Mouse (Mus musculus) midbrain, embryonic 10.5 days (tissue): Measurements from ENCODE around the gene Bcap29. TPM values are rescaled to one million over a fixed set of nuclear protein-coding genes. Genes with fewer than 3 reads are reported as not detected.
"Not testable (repeated sequence)": the region's sequence is repeated elsewhere in the genome, so short reads cannot be mapped to it uniquely, and the experiment has no call there.

ENCODE experiments used
- DNase-seq: peaks from one replicate; pipeline ENCODE4 v3.0.0-alpha.2; 2017; ENCODE audit warnings: low spot score
- H3K27ac ChIP-seq: fragments of 300-500 bp; sonication (generic); replicated peaks from 2 replicates; pipeline ENCODE4 v1.5.1; 2016; ENCODE audit warnings: mild to moderate bottlenecking
- H3K27me3 ChIP-seq: fragments of 300-500 bp; sonication (generic); 2 replicates; pipeline ENCODE4 v1.6.1; 2016; ENCODE audit warnings: low read depth, mild to moderate bottlenecking; ENCODE audit not compliant: poor library complexity, severe bottlenecking
- H3K36me3 ChIP-seq: fragments of 300-500 bp; sonication (generic); 2 replicates; pipeline ENCODE4 v1.6.1; 2016; ENCODE audit warnings: mild to moderate bottlenecking, moderate library complexity
- H3K4me1 ChIP-seq: fragments of 300-500 bp; sonication (generic); 2 replicates; pipeline ENCODE4 v1.6.1; 2016
- H3K4me3 ChIP-seq: fragments of 300-500 bp; sonication (generic); 2 replicates; pipeline ENCODE4 v1.5.1; 2016; ENCODE audit warnings: mild to moderate bottlenecking, moderate library complexity
- H3K9me3 ChIP-seq: fragments of 300-500 bp; sonication (generic); replicated peaks from 2 replicates; pipeline ENCODE4 v1.6.1; 2016; ENCODE audit warnings: mild to moderate bottlenecking
- WGBS: fragments of 180-500 bp; shearing (Covaris S2); methylation state at CpG from one replicate; pipeline ENCODE4 v1.1.7; 2016; 5-methylcytosine and 5-hydroxymethylcytosine counted together
- polyA plus RNA-seq: library from polyadenylated mRNA; unstranded; fragments of >200 nt; fragmentation: Nextera tagmentation; extraction: Ambion mirVana; gene quantifications from 2 replicates; pipeline ENCODE4 v1.2.1, GENCODE M21; 2016

Gene Bcap29
- 24.4 and 25.0 TPM in 2 replicates for polyA plus RNA-seq

DNA sequence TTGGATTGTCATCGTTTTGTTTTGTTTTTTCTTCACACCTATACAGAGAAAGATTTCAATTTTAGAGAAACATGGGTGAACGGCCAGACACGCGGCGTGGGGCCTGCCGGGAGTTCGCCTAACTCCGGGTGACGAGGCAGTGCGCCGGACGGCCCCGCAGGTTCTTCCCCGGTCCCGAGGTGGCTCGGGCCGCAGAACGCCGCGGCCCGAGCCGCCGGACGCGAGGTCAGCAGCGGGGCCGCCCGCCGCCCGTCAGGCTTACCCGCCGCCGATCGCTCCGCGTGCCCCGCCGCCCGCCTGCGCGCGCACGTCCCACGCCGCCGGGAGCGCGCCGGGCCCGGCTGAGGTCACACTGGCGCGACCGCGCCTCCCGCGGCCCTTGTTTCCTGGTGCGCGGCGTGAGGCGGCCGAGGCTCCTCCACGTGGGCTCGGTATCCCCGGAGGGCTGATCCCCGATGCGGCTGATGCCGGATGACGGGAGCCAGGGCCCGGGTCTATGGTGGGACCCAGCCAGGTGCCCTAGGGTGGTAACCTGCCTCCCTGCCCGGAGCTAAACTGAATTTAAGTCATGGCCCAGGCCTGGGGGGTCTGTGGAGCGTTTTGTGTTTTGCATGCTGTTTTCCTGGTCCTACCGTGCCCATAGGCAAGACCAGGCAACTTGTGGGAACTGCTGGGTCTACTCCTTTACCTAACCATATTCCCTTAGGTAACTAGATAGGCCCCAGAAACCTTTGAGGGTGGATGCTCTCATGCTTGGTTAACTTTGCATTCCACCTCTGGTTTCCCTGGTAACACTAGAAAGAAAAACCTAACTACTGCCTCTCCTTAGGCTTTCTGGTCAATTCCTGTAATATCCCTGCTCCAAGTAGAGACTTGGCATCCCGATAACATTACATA is at the start of gene Bcap29:
Bcap29 (minus strand) TSS at position 316 of the 897 bp plus-strand sequence.
- 2% methylated on average over 73 of the region's 73 CpGs for WGBS

DNA sequence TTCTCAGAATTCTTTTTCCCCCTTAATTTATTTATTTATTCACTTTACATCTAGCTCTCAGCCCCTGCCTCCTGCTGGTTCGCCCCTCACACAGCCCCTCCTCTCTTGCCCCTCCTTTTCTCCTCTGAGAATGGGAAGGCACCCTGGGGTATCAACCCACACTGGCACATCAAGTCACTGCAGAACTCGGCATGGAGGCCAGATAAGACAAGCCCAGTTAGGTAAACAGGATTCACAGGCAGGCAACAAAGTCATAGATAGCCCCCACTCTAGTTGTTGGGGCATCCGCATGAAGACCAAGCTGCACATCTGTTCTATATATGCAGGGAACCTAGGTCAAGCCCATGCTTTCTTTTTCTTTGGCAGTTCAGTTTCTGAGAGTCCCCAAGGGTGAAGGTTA is 32.7 kb upstream of the Bcap29 start:
- H3K36me3 ChIP-seq, result peaks cover 67% of the 10 kb centered on the region
- no peaks in the 10 kb centered on the region for H3K4me1 ChIP-seq
- WGBS, result 55% methylated on average over 3 of the region's 3 CpGs
- no peak for DNase-seq
- H3K9me3 ChIP-seq, result no peaks in the 10 kb centered on the region
- H3K27me3 ChIP-seq, result no peaks in the 10 kb centered on the region
- no peak overlapping the region for H3K4me3 ChIP-seq
- H3K27ac ChIP-seq, result no peak overlapping the region

More for the DNA sequence above, at the start of gene Bcap29:
- Histone ChIP-seq H3K9me3 (no peaks in the 10 kb centered on the region), H3K27me3 (no peaks in the 10 kb centered on the region), H3K4me3 (peak within 1 kb of the TSS; percentile 61), H3K36me3 (no peaks in the 10 kb centered on the region), H3K27ac (peak within 1 kb of the TSS; percentile 92), H3K4me1 (peaks cover 17% of the 10 kb centered on the region)
- DNase-seq, result peak; percentile 74

DNA sequence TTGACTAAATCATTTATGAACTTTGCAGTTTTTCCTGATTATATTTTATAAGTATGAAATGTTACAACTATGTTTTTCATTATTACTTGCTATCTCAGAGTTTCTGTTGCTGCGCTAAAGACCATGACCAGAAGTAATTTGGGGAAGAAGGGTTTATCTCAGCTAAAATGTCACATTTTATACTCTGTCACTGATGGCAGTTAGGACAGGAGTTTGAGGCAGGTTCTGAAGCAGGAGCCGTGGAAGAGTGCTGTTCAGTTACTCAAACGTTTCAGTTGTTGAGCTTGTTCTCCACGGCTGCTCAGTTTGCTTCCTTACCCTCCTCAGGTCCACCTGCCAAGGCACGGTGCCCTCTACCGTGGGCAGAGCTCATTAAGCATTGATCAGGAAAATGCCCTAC is 31.5 kb upstream of the Bcap29 start:
- no peaks in the 10 kb centered on the region for H3K9me3 ChIP-seq
- WGBS, result 75% methylated on average over 6 of the region's 6 CpGs
- H3K4me1 ChIP-seq, result no peaks in the 10 kb centered on the region
- no peak overlapping the region for H3K4me3 ChIP-seq
- H3K27ac ChIP-seq, result no peak overlapping the region
- peaks cover 60% of the 10 kb centered on the region for H3K36me3 ChIP-seq
- no peak for DNase-seq
- no peaks in the 10 kb centered on the region for H3K27me3 ChIP-seq

DNA sequence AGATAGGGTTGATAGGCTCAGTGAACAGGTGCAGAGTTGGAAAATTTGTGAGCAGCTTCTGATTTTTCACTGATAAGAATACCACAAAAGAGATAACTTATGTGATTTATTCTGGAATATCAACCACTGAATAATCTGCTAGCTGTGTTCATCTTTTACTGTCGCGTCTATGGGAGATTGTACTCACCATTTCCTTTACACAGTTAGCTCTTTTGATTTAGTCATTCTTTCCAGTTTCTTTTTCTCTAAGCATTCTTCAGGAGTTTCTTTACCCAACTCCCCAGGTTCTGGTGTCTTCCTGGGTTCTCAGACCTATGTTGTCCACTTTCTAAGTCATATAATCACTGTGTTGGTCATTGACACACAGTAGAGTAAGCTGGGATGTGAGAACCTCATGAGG is 22.4 kb upstream of the Bcap29 start:
- 84% methylated on average over 2 of the region's 2 CpGs for WGBS

DNA sequence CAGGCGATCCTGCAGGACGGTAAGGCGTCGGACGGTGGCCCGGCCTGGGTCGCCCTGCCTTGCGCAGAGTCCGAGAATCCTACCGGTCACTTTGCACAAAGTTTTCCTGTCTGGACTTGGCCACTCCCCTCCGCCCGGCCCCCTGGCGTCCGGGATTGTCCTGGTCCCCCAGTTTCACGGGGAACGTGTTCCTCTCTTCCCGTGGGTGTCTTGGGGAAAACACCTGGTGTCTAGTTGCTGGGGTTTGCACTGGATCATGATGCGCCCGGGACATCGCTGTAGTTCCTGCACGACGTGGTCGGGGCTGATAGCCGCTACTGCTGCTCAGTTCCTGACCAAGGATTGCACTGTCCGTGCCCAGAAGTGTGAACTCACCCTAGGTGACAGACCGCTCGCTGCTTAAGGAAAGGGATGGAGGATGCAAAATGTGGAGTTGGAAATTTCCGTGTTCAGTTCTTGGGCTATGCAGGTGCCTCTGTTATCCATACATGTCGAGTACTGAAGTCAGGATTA is 20.6 kb upstream of the Bcap29 start:
- no peaks in the 10 kb centered on the region for H3K9me3 ChIP-seq
- no peak for DNase-seq
- 0 out of 2 replicates have a peak, but pooled peaks cover 5% of the 10 kb centered on the region for H3K36me3 ChIP-seq
- H3K27ac ChIP-seq, result peak overlapping the region; percentile 91
- H3K27me3 ChIP-seq, result no peaks in the 10 kb centered on the region
- WGBS, result under 1% methylated on average over 29 of the region's 29 CpGs
- H3K4me3 ChIP-seq, result peak overlapping the region; percentile 92
- peaks cover 15% of the 10 kb centered on the region for H3K4me1 ChIP-seq

More for the DNA sequence above, 22.4 kb upstream of the Bcap29 start:
- Histone ChIP-seq H3K27ac (no peak overlapping the region), H3K4me1 (peaks cover 15% of the 10 kb centered on the region), H3K36me3 (peaks cover 3% of the 10 kb centered on the region; the same call in 1 of the 2 replicates), H3K4me3 (no peak overlapping the region), H3K27me3 (no peaks in the 10 kb centered on the region), H3K9me3 (no peaks in the 10 kb centered on the region)
- no peak for DNase-seq

DNA sequence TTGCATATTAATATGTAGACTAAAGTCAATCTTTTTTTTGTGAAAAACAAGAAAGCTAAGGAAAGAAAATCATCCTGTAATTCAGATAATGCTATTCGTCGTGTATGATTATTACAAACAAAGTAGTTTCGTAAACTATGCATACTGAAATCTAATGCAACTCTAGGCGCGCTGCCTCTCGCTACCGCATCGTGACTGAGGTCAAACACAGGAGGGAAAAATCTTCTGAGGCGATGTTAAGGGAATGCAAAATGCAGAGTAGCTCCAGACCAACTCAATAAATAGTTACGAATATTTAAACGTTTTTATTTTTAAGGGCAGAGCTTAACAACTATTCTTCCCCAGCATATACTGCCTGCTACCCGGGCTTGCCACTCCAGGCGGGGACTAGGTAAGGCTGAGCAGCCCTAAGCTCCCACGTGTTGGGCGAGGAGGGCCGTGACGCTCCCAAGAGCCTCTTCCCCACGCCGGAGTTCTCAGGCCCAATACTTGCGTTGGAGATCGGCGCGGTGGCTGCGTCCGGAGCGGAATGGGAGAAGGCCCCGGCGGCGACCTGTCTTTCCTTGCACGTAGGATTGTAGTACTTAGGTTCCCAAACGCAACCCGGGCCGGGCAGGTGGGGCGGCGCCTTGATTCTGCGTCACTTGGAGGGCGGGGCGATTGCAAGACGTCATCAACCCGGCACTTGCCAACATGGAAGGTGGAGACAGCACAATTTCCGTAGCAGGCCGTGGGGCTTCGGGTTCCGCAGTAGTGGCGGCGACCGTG is 19.9 kb upstream of the Bcap29 start, which contains the start of the genes Dus4l and Cog5:
Dus4l (minus strand) TSS at position 630 of the 768 bp plus-strand sequence.
Cog5 (plus strand) TSS at position 673 of the 768 bp plus-strand sequence.
- peak within 1 kb of the TSS; percentile 92 for H3K4me3 ChIP-seq
- H3K27ac ChIP-seq, result peak within 1 kb of the TSS; percentile 91
- no peaks in the 10 kb centered on the region for H3K27me3 ChIP-seq
- peak; percentile 96 for DNase-seq
- H3K36me3 ChIP-seq, result 0 out of 2 replicates have a peak, but pooled peaks cover 6% of the 10 kb centered on the region
- WGBS, result under 1% methylated on average over 47 of the region's 47 CpGs
- peaks cover 15% of the 10 kb centered on the region for H3K4me1 ChIP-seq
- H3K9me3 ChIP-seq, result no peaks in the 10 kb centered on the region

DNA sequence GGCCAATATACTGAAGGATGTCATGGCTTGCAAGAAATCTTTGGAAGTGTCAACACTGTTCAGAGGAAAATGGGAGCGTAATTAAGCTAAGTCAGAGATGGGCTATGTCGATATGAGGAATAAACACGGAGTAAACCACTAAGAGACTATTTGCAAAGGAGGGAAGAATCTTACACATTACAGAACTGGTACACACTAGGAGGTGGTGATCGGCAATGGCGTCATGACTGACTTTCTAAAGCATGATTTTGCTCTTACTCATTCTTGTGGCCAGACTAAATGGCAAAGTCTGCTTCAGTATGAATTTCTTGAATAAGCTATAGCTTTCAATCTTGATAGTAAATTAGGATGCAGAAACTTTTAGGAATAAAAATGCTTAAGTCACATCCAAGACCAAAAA is 19.2 kb upstream of the Bcap29 start:
- H3K27me3 ChIP-seq, result no peaks in the 10 kb centered on the region
- no peak for DNase-seq
- 78% methylated on average over 5 of the region's 5 CpGs for WGBS
- H3K27ac ChIP-seq, result no peak overlapping the region
- no peaks in the 10 kb centered on the region for H3K9me3 ChIP-seq
- peaks cover 15% of the 10 kb centered on the region for H3K4me1 ChIP-seq
- H3K4me3 ChIP-seq, result peak overlapping the region; percentile 92
- H3K36me3 ChIP-seq, result 0 out of 2 replicates have a peak, but pooled peaks cover 6% of the 10 kb centered on the region

DNA sequence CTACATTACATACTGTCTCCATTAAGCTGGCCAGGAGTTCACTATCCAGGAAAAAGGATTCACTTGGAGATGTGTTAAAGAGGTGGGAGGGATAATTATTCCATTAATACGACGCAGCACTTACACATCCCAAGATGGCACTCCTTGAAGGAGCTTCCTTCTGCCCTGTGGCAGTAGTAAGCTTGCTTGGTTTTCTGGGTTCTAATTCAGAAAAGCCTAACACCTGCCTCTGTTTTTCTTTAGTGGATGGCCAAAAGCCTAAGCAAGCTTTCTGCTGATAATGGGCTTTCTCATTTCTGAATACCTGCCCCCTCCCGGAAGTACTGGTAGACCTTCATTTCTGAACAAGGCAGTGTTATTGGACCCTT is 766 bp upstream of the Bcap29 start:
- H3K4me1 ChIP-seq, result peaks cover 17% of the 10 kb centered on the region
- H3K27ac ChIP-seq, result peak overlapping the region; percentile 92; the same call in 1 of the 2 replicates
- no peak for DNase-seq
- WGBS, result 88% methylated on average over 3 of the region's 3 CpGs
- no peaks in the 10 kb centered on the region for H3K27me3 ChIP-seq
- no peaks in the 10 kb centered on the region for H3K9me3 ChIP-seq
- H3K36me3 ChIP-seq, result peaks cover 2% of the 10 kb centered on the region
- H3K4me3 ChIP-seq, result peak overlapping the region; percentile 61; the same call in 1 of the 2 replicates

DNA sequence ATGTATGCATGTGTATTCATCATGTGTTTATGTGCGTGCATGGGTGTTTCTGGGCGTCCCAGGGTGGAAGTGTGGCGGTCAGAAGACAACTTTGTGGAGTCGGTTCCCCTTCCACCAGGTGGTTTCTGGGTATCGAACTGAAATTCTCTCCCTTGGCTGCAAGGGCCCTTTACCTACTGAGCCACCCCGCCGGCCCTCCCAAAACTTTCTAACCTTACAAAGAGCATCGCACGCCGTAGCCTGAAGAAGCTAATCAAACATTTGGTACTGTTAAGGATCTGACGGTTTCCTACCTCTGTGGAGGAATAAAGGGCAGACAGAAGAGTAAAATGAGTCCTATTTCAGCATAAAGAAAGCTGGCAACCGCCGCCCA is 502 bp downstream of the Bcap29 start:
- 15% methylated on average over 13 of the region's 13 CpGs for WGBS
- peaks cover 17% of the 10 kb centered on the region for H3K4me1 ChIP-seq
- no peaks in the 10 kb centered on the region for H3K9me3 ChIP-seq
- DNase-seq, result no peak
- H3K27ac ChIP-seq, result peak overlapping the region; percentile 92
- no peaks in the 10 kb centered on the region for H3K27me3 ChIP-seq
- no peaks in the 10 kb centered on the region for H3K36me3 ChIP-seq
- peak overlapping the region; percentile 61 for H3K4me3 ChIP-seq

DNA sequence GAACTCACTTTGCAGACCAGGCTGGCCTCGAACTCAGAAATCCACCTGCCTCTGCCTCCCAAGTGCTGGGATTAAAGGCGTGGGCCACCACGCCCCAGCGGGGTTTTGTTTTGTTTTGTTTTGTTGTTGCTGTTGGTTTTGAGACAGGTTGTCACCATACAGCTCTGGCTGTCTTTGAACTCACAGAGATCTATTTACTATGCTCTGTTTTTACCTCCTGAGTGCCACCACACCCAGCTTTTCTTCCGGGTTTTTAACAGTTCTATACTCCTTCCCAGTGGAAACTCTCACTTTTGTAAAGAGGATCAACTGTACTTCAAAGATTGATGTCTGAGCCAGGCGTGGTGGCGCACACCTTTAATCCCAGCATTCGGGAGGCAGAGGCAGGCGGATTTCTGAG is 6.1 kb downstream of the Bcap29 start:
- H3K9me3 ChIP-seq, H3K4me1 ChIP-seq, H3K36me3 ChIP-seq, DNase-seq, H3K27me3 ChIP-seq, H3K4me3 ChIP-seq, H3K27ac ChIP-seq: not testable (repeated sequence)
- 96% methylated on average over 9 of the region's 9 CpGs for WGBS

DNA sequence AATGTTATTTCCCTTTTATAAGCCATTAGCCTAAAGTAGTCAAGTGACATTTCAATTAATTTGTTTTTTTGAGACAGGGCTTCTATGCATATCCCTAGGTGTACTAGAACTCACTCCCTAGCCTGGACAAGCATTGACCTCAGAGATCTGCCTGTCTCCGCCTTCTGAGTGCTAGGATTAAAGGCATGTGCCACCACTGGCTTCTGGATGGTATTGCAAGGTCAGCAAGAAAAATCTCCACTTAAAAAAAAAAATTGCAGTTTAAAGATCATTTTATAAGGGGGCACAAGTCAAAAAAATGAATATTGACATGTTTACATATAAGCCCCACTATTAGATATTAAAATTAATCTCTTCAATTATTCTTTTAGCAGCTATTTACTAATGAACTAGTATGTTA is 9.4 kb downstream of the Bcap29 start:
- H3K4me3 ChIP-seq, result no peak overlapping the region
- H3K27me3 ChIP-seq, result no peaks in the 10 kb centered on the region
- no peak for DNase-seq
- no peak overlapping the region for H3K27ac ChIP-seq
- H3K4me1 ChIP-seq, result no peaks in the 10 kb centered on the region
- H3K36me3 ChIP-seq, result no peaks in the 10 kb centered on the region; the same call in 1 of the 2 replicates
- H3K9me3 ChIP-seq, result no peaks in the 10 kb centered on the region
- 98% methylated on average over 1 of the region's 1 CpGs for whole genome bisulfite sequencing

DNA sequence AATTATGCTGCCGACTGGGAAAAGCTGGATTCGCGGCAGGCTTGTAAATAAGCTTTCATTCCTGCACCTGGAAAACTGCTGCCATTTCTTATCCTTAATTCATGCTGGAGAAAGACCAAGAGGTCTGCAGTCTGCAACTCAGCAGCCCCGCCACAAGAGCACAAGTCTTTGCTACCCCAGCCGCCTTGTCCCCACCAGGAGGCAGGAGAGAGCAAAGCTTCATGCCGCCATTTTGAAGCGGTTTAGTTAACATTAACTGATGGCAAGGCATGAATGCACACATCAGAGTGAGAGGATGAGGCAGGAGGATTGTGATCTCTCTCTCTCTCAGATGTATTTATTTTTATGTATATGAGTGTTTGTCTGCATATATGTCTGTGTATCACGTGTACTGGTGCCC is 14.4 kb downstream of the Bcap29 start:
- Histone ChIP-seq H3K4me3 (no peak overlapping the region), H3K36me3 (peaks cover 6% of the 10 kb centered on the region), H3K27ac (no peak overlapping the region), H3K9me3 (no peaks in the 10 kb centered on the region), H3K4me1 (no peaks in the 10 kb centered on the region), H3K27me3 (no peaks in the 10 kb centered on the region)
- DNase-seq, result no peak
- WGBS, result 89% methylated on average over 8 of the region's 8 CpGs
